Mouse (Mus musculus) liver, embryonic 14.5 days (tissue): Measurements from ENCODE around the gene Usp44. TPM values are rescaled to one million over a fixed set of nuclear protein-coding genes. Genes with fewer than 3 reads are reported as not detected.
"Not testable (repeated sequence)": the region's sequence is repeated elsewhere in the genome, so short reads cannot be mapped to it uniquely, and the experiment has no call there.

ENCODE experiments used
- ATAC-seq: fragments of 200-750 bp; cut with Nextera tagmentation; 2 replicates; pipeline ENCODE4 v1.8.0; 2017; ENCODE audit warnings: moderate number of reproducible peaks, mild to moderate bottlenecking, moderate library complexity; ENCODE audit not compliant: insufficient read depth
- DNase-seq, 3 experiments: peaks; one replicate each; pipeline ENCODE4 v3.0.0-alpha.2; 2012 to 2013; ENCODE audit warnings: low read depth in 3 of 3, low spot score in 3 of 3
- H3K27ac ChIP-seq: fragments of 300-500 bp; sonication (generic); 2 replicates; pipeline ENCODE4 v1.5.1; 2014; ENCODE audit warnings: moderate library complexity, mild to moderate bottlenecking, control low read depth, inconsistent platforms
- H3K27me3 ChIP-seq: fragments of 300-500 bp; sonication (generic); 2 replicates; pipeline ENCODE4 v1.6.1; 2014; ENCODE audit warnings: mild to moderate bottlenecking, low read length, moderate library complexity; ENCODE audit not compliant: control insufficient read depth, insufficient read depth
- H3K36me3 ChIP-seq: fragments of 300-500 bp; sonication (generic); replicated peaks from 2 replicates; pipeline ENCODE4 v1.6.1; 2014; ENCODE audit warnings: low read depth; ENCODE audit not compliant: control insufficient read depth, insufficient read depth
- H3K4me1 ChIP-seq, 2 experiments: fragments of 200-500 bp in 1 of 2; fragments of 300-500 bp in 1 of 2; sonication (generic) in 1 of 2; replicated peaks; 2 replicates each; pipeline ENCODE4 v1.6.1; 2012 to 2014; ENCODE audit warnings: antibody characterized with exemption in 1 of 2, inconsistent platforms in 1 of 2, low read length in 1 of 2; ENCODE audit not compliant: control insufficient read depth in 2 of 2, insufficient read depth in 2 of 2
- H3K4me2 ChIP-seq: fragments of 300-500 bp; sonication (generic); 2 replicates; pipeline ENCODE4 v1.6.1; 2014; ENCODE audit warnings: low read depth, mild to moderate bottlenecking, control low read depth, moderate library complexity
- H3K4me3 ChIP-seq, 2 experiments: fragments of 200-500 bp in 1 of 2; fragments of 300-500 bp in 1 of 2; sonication (generic) in 1 of 2; 2 replicates each; pipeline ENCODE4 v1.5.1; 2012 to 2014; ENCODE audit warnings: low read depth in 2 of 2, low read length in 2 of 2, mild to moderate bottlenecking in 2 of 2, control low read depth in 1 of 2, inconsistent platforms in 1 of 2, moderate library complexity in 1 of 2; ENCODE audit not compliant: insufficient read depth in 1 of 2
- H3K9ac ChIP-seq: fragments of 300-500 bp; sonication (generic); replicated peaks from 2 replicates; pipeline ENCODE4 v1.6.1; 2014; ENCODE audit warnings: mild to moderate bottlenecking, control low read depth, moderate library complexity
- H3K9me3 ChIP-seq: fragments of 300-500 bp; sonication (generic); 2 replicates; pipeline ENCODE4 v1.6.1; 2016; ENCODE audit warnings: low read length, mixed read lengths; ENCODE audit not compliant: control insufficient read depth
- CTCF ChIP-seq: IDR thresholded peaks from 2 replicates; pipeline ENCODE4 v1.5.1; 2016; ENCODE audit warnings: antibody characterized with exemption, low read depth, control low read depth
- EP300 ChIP-seq: IDR thresholded peaks from 2 replicates; pipeline ENCODE4 v1.6.1; 2016; ENCODE audit warnings: antibody characterized with exemption, low read depth
- WGBS: fragments of 180-500 bp; shearing (Covaris S2); extraction: QIAGEN DNeasy Blood & Tissue Kit; methylation state at CpG from one replicate; pipeline ENCODE4 v1.1.7; 2014; ENCODE audit not compliant: insufficient replicate concordance; 5-methylcytosine and 5-hydroxymethylcytosine counted together
- polyA plus RNA-seq, 2 experiments: library from polyadenylated mRNA; depleted of rRNA in 1 of 2; stranded (reverse) in 1 of 2; unstranded in 1 of 2; fragments of >200 nt; fragmentation: Nextera tagmentation in 1 of 2; extraction: Ambion mirVana in 1 of 2; gene quantifications; 2 replicates each; pipeline versions ENCODE4 v1.2.1 to v1.2.3; 2012 to 2014

Usp44 gene
- polyA plus RNA-seq, 2 experiments, result 1.5 TPM

DNA sequence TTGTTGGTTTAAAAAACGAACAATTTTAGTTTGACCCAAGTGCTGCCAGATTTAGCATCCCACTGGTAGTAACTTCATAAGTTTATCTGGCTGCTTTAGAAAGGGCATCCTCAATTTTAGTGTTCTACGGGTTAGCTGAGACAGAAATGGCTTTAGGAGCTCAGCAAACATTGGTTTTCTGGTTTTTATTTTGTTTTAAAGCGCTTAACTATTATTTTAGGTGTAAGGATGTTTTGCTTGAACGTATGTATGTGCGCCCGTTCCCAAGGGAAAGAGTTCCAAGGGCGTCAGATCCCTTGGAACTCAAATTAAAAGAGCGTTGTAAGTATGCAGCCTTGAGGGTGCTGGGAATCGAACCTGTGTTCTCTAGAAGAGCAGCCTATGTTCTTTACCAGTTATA lies 1.5 kb downstream of the Usp44 start:
- H3K9me3 ChIP-seq, result no peaks in the 10 kb centered on the region
- no peaks in the 10 kb centered on the region for H3K36me3 ChIP-seq
- ATAC-seq, result no peak
- no peak for DNase-seq
- TF ChIP-seq EP300 (no peak), CTCF (no peak)
- H3K27me3 ChIP-seq, result peaks cover 52% of the 10 kb centered on the region
- 0 out of 4 replicates have a peak overlapping the region, but pooled peaks of 1 of the 2 experiments have one; percentile 12 for H3K4me3 ChIP-seq
- WGBS, result 40% methylated on average over 9 of the region's 9 CpGs
- H3K27ac ChIP-seq, result no peak overlapping the region
- peaks cover 13 to 24% of the 10 kb centered on the region in 2 experiments for H3K4me1 ChIP-seq
- no peak overlapping the region for H3K9ac ChIP-seq
- H3K4me2 ChIP-seq, result peak overlapping the region; percentile 91

- TF ChIP-seq EP300, result no peak
- TF ChIP-seq CTCF, result no peak
- H3K9ac ChIP-seq, result peak overlapping the region; percentile 76
- no peaks in the 10 kb centered on the region for H3K36me3 ChIP-seq
- peak overlapping the region; percentile 91 for H3K4me2 ChIP-seq
- no peaks in the 10 kb centered on the region for H3K9me3 ChIP-seq
- no peak overlapping the region for H3K27ac ChIP-seq
- DNase-seq (no peak), ATAC-seq (peak; percentile 14; the same call in 1 of the 2 replicates)
- peaks cover 13 to 24% of the 10 kb centered on the region in 2 experiments for H3K4me1 ChIP-seq
- peaks cover 52% of the 10 kb centered on the region for H3K27me3 ChIP-seq
- peak overlapping the region; percentile 68 to 81 for H3K4me3 ChIP-seq
- WGBS, result 2% methylated on average over 16 of the region's 16 CpGs
These were observed 2.0 kb downstream of the Usp44 start for GRCm38 (mm10) chr10:93833370-93833698.

- H3K9ac ChIP-seq, result peak overlapping the region; percentile 76
- peaks cover 13 to 24% of the 10 kb centered on the region in 2 experiments for H3K4me1 ChIP-seq
- ATAC-seq, result peak; percentile 93
- H3K27me3 ChIP-seq, result peaks cover 52% of the 10 kb centered on the region
- peak overlapping the region; percentile 91 for H3K4me2 ChIP-seq
- under 1% methylated on average over 74 of the region's 75 CpGs for WGBS
- peak overlapping the region; percentile 68 to 81 for H3K4me3 ChIP-seq
- H3K27ac ChIP-seq, result no peak overlapping the region
- DNase-seq, result peak; percentile 18 to 65 (median 22)
- H3K36me3 ChIP-seq, result no peaks in the 10 kb centered on the region
- TF ChIP-seq CTCF (peak; percentile 31), EP300 (no peak)
- H3K9me3 ChIP-seq, result no peaks in the 10 kb centered on the region
These were observed 2.5 kb downstream of the Usp44 start for GRCm38 (mm10) chr10:93833699-93834393.

DNA sequence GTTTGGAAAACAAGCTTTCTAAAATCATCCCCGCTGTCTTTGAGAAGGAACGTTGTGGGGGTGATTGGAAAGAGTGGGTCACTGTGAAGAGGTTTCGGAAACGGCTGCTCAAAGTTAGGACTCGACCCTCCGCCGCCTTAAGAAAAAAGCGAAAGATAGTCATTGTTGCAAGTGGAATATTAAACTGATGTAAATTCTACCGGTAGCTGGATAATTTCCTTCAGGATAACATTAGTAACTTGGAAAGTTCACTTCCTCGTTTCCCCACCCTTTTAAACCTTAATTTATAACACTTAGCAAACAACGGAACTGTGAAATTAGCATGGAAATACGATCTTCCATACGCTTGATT lies 3.0 kb downstream of the Usp44 start:
- Histone ChIP-seq H3K9me3 (no peaks in the 10 kb centered on the region), H3K4me3 (peak overlapping the region; percentile 68 to 81), H3K4me1 (peaks cover 13 to 24% of the 10 kb centered on the region in 2 experiments), H3K27ac (no peak overlapping the region), H3K4me2 (peak overlapping the region; percentile 91), H3K36me3 (no peaks in the 10 kb centered on the region), H3K9ac (peak overlapping the region; percentile 76), H3K27me3 (peaks cover 52% of the 10 kb centered on the region)
- TF ChIP-seq CTCF (no peak), EP300 (no peak)
- 8% methylated on average over 13 of the region's 13 CpGs for WGBS
- ATAC-seq (no peak), DNase-seq (no peak)

- H3K36me3 ChIP-seq, ATAC-seq, H3K4me3 ChIP-seq, H3K9ac ChIP-seq, DNase-seq, H3K9me3 ChIP-seq, H3K27ac ChIP-seq: not testable (repeated sequence)
- Histone ChIP-seq H3K4me2 (peak overlapping the region; percentile 91; the same call in 1 of the 2 replicates), H3K4me1 (peaks cover 13 to 22% of the 10 kb centered on the region in 2 experiments), H3K27me3 (peaks cover 52% of the 10 kb centered on the region)
- 73% methylated on average over 7 of the region's 7 CpGs for whole genome bisulfite sequencing
These were observed 3.8 kb downstream of the Usp44 start for GRCm38 (mm10) chr10:93835115-93835514.
